Mouse (Mus musculus): ENCODE results near the gene Jund. TPM values are rescaled to one million over a fixed set of nuclear protein-coding genes. Genes with fewer than 3 reads are reported as not detected.

Gene Jund
- polyA plus RNA-seq, 1 experiment = 345 TPM

- WGBS = 3% methylated on average over 31 of the region's 31 CpGs
- DNase-seq (ENCODE audit: low read depth, low spot score) = no peak
These were observed 2.5 kb upstream of the Jund start for GRCm38 (mm10) chr8:70696019-70696885.

DNA sequence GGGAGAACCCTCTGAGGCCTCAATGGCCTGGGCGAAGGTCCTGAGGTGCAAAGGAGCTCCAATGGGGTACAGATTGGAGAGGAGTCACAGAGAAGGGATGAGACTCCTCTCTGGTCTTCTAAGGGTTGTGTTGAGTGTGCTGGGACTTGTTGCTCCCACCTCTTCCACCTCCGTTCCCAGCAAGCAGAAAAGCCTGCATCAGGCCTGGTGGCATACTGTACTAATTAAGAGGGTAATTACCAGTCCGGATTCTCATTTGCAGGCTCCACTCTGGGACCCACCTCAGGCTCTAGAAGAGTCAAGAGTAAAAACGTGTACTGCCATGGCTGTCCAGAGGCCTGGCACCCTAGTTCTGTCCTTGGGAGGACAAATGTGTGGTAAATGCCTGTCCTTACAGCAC, 1.8 kb upstream of the Jund start:
- no peak for DNase-seq (ENCODE audit: low read depth, low spot score)
- WGBS = 40% methylated on average over 4 of the region's 4 CpGs

DNA sequence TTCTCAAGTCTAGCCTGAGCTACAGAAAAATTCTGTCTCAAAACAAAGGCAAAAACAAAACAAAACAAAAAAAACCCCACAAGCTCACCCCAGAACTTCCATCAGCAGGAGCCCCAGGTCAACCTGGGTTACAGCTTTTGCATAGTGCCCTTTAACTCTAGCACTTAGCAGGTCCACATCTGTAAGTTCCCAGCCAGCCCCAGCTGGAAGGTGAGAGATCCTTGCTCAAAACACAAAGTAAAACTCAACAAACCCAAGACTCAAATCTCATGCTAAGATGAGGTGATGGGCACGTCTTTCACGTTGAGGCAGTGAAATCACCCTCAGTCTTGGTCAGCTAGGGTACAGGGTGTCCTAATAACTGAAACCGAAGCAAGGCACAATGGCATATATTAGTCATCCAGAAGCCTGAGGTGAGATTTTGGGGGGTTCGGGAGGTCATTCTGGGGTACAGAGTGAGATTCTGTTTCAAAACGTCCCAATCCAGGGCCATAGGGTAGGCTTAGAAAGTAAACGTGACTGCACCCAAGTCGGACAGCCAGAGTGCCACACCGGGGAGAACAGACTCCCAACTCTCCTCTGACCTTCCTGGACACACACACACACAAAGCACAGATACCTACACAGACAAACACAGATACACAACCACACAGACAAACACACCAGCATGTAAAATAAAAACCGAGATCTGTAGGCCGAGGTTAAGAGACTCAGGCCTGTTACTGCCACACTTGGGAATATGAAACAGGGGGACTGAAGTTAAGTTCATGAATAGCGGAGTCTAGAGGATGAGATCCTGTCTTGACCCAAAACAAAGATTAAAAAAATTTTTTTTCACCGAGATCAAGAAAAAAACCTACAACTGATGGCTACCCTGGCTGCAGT, 1.1 kb upstream of the Jund start:
- 44% methylated on average over 12 of the region's 12 CpGs for WGBS

GRCm38 (mm10) chr8:70699116-70699833, 526 bp downstream of the Jund start:
- WGBS = under 1% methylated on average over 89 of the region's 89 CpGs
- no peak for DNase-seq (ENCODE audit: low read depth, low spot score)

More for the DNA sequence above, 1.1 kb upstream of the Jund start:
- no peak for DNase-seq (ENCODE audit: low read depth, low spot score)

DNA sequence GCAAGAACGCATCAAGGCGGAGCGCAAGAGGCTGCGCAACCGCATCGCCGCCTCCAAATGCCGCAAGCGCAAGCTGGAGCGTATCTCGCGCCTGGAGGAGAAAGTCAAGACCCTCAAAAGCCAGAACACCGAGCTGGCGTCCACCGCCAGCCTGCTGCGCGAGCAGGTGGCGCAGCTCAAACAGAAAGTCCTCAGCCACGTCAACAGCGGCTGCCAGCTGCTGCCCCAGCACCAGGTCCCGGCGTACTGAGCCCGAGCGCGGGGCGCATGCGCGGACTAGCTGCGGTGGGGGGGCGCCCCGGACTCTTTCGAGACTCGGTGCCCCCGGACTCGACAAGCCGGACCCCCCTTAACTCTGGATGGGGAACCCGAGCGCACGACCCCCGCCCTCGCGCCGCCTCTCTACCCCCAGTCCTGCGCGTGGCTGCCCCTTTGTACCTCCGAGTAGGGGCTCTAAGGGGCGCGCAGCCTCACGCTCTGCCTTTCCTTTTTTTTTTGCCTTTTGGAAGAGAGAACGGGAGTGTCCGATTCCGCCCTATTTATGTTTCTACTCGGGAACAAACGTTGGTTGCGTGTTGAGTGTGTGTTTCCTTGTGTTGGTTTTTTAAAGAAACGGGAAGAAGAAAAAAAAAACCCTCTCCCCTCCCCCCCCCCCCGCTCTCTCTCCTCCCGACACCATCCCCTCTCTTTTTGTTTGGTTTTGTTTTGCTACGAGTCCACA, 1.2 kb downstream of the Jund start:
- WGBS = under 1% methylated on average over 58 of the region's 59 CpGs
- DNase-seq (ENCODE audit: low read depth, low spot score) = no peak

GRCm38 (mm10) chr8:70700555-70700922, 1.8 kb downstream of the Jund start:
- no peak for DNase-seq (ENCODE audit: low read depth, low spot score)
- WGBS = 0% methylated on average over 20 of the region's 20 CpGs

DNA sequence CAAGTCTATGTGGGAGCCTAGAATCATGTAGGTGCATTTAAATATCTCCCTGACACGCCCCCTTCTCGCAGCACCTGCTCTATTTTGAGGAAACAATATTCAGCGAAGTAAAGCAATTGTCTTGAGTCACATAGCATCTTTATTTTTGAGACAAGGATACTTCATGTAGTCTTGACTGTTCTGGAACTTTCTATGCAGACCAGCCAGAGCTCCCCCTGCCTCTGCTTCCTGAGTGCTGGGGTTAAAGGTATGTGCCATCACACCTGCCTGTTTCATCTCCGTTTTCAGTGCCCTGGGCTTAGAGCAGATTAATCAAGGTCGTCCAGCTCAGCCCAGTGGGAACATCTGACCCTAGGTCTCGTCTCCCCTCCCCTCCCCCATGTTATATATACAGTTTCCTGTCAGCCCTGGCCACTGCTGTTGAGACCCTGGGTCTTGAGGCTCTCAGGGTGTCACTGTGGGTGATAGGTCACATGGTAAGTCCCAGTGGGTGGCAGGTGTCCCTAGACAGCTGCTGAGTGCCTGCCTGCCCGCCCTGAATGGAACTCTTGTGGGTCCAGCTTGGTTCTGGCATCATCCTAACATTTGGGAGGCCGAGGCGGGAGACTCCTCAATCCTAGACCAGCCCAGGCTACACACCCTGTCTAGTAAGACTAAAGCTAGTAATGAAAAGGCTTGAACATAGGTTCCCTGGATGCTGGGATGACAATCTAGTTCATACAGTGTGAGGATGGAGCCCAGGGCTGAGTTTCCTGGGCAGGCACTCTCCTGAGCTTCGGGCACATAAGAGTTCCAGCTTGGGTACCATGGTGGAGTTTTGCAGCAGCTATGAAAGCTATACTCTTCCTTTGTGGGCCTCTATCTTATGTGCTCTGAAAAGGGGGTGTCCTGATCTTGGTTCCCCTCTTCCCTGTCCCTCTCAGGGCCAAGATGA, 2.6 kb downstream of the Jund start:
- 36% methylated on average over 10 of the region's 10 CpGs for WGBS
- no peak for DNase-seq (ENCODE audit: low read depth, low spot score)

DNA sequence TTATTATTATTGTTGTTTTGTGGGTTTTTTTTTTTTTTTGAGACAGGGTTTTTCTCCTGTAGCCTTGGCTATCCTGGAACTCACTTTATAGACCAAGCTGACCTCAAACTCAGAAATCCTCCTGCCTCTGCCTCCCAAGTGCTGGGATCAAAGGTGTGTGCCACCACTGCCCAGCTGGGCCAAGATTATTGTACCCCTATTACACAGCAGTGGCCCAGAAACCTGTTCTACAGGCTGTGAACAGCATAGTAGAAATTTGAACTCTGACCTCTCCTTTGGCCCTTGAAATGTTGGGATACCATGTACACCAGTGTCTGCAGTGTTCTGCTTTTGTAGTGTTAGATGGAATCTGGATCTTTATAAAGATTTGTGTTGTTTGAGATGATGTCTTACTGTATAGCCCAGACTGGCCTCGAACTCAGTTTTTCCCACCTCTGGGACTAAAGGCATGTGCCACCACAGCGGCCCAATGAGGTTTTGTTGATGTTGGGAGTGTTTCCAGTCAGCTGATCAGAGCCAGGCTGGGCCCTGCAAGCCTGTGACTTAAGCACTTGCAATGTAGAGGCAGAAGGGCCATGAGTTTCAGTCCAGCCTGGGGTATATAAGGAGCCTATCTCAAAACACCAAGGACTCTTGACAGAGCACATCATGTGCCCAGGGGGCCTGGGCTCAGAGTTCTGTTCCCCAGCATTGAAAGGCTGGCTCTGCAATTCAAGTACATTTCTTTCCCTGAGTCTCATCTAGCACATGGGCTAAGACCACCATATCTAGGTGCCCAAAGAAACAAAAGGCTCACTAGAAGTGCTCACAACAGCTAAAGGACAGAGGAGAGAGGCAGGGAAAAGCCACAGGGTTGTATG, 3.5 kb downstream of the Jund start:
- no peak for DNase-seq (ENCODE audit: low read depth, low spot score)
- 40% methylated on average over 2 of the region's 2 CpGs for WGBS

- DNase-seq (ENCODE audit: low read depth, low spot score) = no peak
- WGBS = 39% methylated on average over 3 of the region's 3 CpGs
These were observed 4.1 kb downstream of the Jund start for GRCm38 (mm10) chr8:70702842-70703182.

GRCm38 (mm10) chr8:70703287-70703686, 4.5 kb downstream of the Jund start, which contains the start of gene Iqcn:
Gene Iqcn (plus strand): TSS chr8:70703457.
- no peak for DNase-seq (ENCODE audit: low read depth, low spot score)
- 95% methylated on average over 3 of the region's 3 CpGs for WGBS

- WGBS = 85% methylated on average over 14 of the region's 14 CpGs
- DNase-seq (ENCODE audit: low read depth, low spot score) = no peak
These were observed 9.5 kb downstream of the Jund start for GRCm38 (mm10) chr8:70708281-70708680.

- WGBS = 86% methylated on average over 9 of the region's 9 CpGs
- DNase-seq (ENCODE audit: low read depth, low spot score) = no peak
These were observed 11.0 kb downstream of the Jund start for GRCm38 (mm10) chr8:70709794-70710193.

- 94% methylated on average over 1 of the region's 1 CpGs for WGBS
- no peak for DNase-seq (ENCODE audit: low read depth, low spot score)
These were observed 11.5 kb downstream of the Jund start for GRCm38 (mm10) chr8:70710296-70710695.

- DNase-seq (ENCODE audit: low read depth, low spot score) = no peak
- WGBS = 82% methylated on average over 11 of the region's 11 CpGs
These were observed 12.3 kb downstream of the Jund start for GRCm38 (mm10) chr8:70711041-70711440.

GRCm38 (mm10) chr8:70713991-70714390, 15.2 kb downstream of the Jund start:
- 83% methylated on average over 7 of the region's 7 CpGs for WGBS
- no peak for DNase-seq (ENCODE audit: low read depth, low spot score)

- 78% methylated on average over 2 of the region's 2 CpGs for WGBS
- no peak for DNase-seq (ENCODE audit: low read depth, low spot score)
These were observed 16.3 kb downstream of the Jund start for GRCm38 (mm10) chr8:70715086-70715485.

- DNase-seq (ENCODE audit: low read depth, low spot score) = no peak
- WGBS = 83% methylated on average over 40 of the region's 40 CpGs
These were observed 18.0 kb downstream of the Jund start for GRCm38 (mm10) chr8:70716521-70717400.

Measured in large intestine, adult 2 months (tissue).